In the genomic region with DNA sequence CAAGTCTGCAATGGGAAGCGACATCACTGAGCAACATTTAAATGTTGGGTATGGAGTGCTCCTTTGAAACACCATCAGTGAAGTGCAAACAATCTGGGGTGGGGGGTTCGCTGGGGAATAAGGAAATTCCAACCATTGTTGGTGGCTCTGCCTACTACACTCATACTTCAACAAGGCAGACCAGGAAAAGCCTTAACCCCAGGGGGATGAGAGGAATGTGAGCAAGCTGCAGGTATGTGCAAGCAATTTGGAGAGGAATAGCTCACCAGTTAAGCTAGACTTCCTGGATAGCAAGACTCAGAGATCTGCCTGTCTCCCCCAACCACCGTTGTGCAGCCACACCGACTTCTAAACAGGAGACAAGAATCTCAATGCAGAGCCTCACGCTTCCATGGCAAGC, we compare ENCODE assay signal across 10 mouse cellular contexts.
"Had no signal": no experiment of that assay in that cellular context is flagged by ENCODE, and none has a peak within 500 bp of the region (broad histone marks: within the 10 kb centered on the region; RNA-seq: fewer than 3 reads in every experiment).

No protein-coding gene starts in this region.

- H3K4me2 ChIP-seq: kidney, embryonic 15.5 days; limb, embryonic 15.5 days; liver, embryonic 13.5 days; midbrain, embryonic 13.5 days had no signal

- H3K9ac ChIP-seq: kidney, embryonic 15.5 days; limb, embryonic 15.5 days; liver, embryonic 13.5 days; liver, postnatal 0 days; midbrain, embryonic 13.5 days had no signal

- H3K9me3 ChIP-seq: kidney, embryonic 15.5 days; limb, embryonic 15.5 days; liver, embryonic 13.5 days; midbrain, embryonic 13.5 days had no signal

- H3K27ac ChIP-seq: kidney, embryonic 15.5 days; limb, embryonic 15.5 days; liver, embryonic 13.5 days; midbrain, embryonic 13.5 days had no signal

- ATAC-seq: liver, postnatal 0 days; midbrain, embryonic 13.5 days had no signal

- H3K36me3 ChIP-seq: liver, embryonic 13.5 days; midbrain, embryonic 13.5 days had no signal

- H3K4me3 ChIP-seq: kidney, embryonic 15.5 days; limb, embryonic 15.5 days; liver, embryonic 13.5 days; midbrain, embryonic 13.5 days had no signal

- DNase-seq: kidney, adult 2 months; kidney, postnatal 14 days; liver, embryonic 13.5 days; liver, postnatal 0 days; right cerebral cortex, adult 18-20 months; right cerebral cortex, postnatal 25 days; thymus, postnatal 4 days had no signal

- H3K4me1 ChIP-seq: kidney, embryonic 15.5 days; liver, embryonic 13.5 days; midbrain, embryonic 13.5 days had no signal

- H3K27me3 ChIP-seq: kidney, embryonic 15.5 days; limb, embryonic 15.5 days; liver, embryonic 13.5 days; midbrain, embryonic 13.5 days had no signal
